Mouse (Mus musculus) MEL (cell line): ENCODE measurements around the gene Slc5a7. TPM values are rescaled to one million over a fixed set of nuclear protein-coding genes. Genes with fewer than 3 reads are reported as not detected.

Experiments
- DNase-seq: peaks from one replicate; pipeline ENCODE4 v3.0.0; 2011; ENCODE audit warnings: low read depth, low spot score
- H3K27ac ChIP-seq: 2 replicates; pipeline ENCODE4 v1.5.1; 2012; ENCODE audit warnings: low read depth, mild to moderate bottlenecking, control low read depth, low read length, moderate library complexity; ENCODE audit not compliant: control insufficient read depth
- H3K27me3 ChIP-seq, 2 experiments: fragments of 150-350 bp in 1 of 2; sonication (generic) in 1 of 2; 2 replicates each; pipeline ENCODE4 v1.6.1; 2012; ENCODE audit warnings: low read length in 2 of 2, mild to moderate bottlenecking in 2 of 2, improper control_type of control experiment in 1 of 2, moderate library complexity in 1 of 2; ENCODE audit not compliant: insufficient read depth in 2 of 2, control insufficient read depth in 1 of 2
- H3K36me3 ChIP-seq, 2 experiments: 2 replicates each; pipeline ENCODE4 v1.6.1; 2012 to 2014; ENCODE audit warnings: low read length in 2 of 2, improper control_type of control experiment in 1 of 2, inconsistent platforms in 1 of 2, mild to moderate bottlenecking in 1 of 2; ENCODE audit not compliant: insufficient read depth in 2 of 2, control insufficient read depth in 1 of 2
- H3K4me1 ChIP-seq, 2 experiments: fragments of 150-350 bp in 1 of 2; sonication (generic) in 1 of 2; 2 replicates each; pipeline ENCODE4 v1.6.1; 2012; ENCODE audit warnings: low read length in 2 of 2, improper control_type of control experiment in 1 of 2, mild to moderate bottlenecking in 1 of 2; ENCODE audit not compliant: insufficient read depth in 2 of 2, control insufficient read depth in 1 of 2
- H3K4me3 ChIP-seq, 2 experiments: fragments of 150-350 bp in 1 of 2; sonication (generic) in 1 of 2; 2 replicates each; pipeline ENCODE4 v1.5.1; 2012; ENCODE audit warnings: low read depth in 2 of 2, low read length in 2 of 2, mild to moderate bottlenecking in 2 of 2, moderate library complexity in 2 of 2, control low read depth in 1 of 2, improper control_type of control experiment in 1 of 2; ENCODE audit not compliant: control insufficient read depth in 1 of 2, insufficient read depth in 1 of 2
- H3K79me2 ChIP-seq: 2 replicates; pipeline ENCODE4 v1.6.1; 2012; ENCODE audit warnings: mild to moderate bottlenecking, low read length, moderate library complexity; ENCODE audit not compliant: control insufficient read depth, poor library complexity, insufficient read depth
- H3K9ac ChIP-seq: 2 replicates; pipeline ENCODE4 v1.6.1; 2012; ENCODE audit warnings: low read depth, mild to moderate bottlenecking, control low read depth, low read length, moderate library complexity; ENCODE audit not compliant: control insufficient read depth, poor library complexity, severe bottlenecking
- H3K9me3 ChIP-seq: fragments of 150-350 bp; sonication (generic); replicated peaks from 2 replicates; pipeline ENCODE4 v1.6.1; 2012; ENCODE audit warnings: mild to moderate bottlenecking, low read length, improper control_type of control experiment, moderate library complexity; ENCODE audit not compliant: insufficient read depth
- CHD2 ChIP-seq: IDR thresholded peaks from 2 replicates; pipeline ENCODE4 v1.6.1; 2011; ENCODE audit warnings: low read length, improper control_type of control experiment
- CTCF ChIP-seq, 3 experiments: IDR thresholded peaks in 2 of 3; conservative IDR thresholded peaks in 1 of 3; 2 replicates each; pipeline ENCODE4 v1.5.1; 2011 to 2012; ENCODE audit warnings: low read length in 3 of 3, low read depth in 2 of 3, mild to moderate bottlenecking in 2 of 3, improper control_type of control experiment in 1 of 3, inconsistent platforms in 1 of 3, mixed read lengths in 1 of 3, moderate library complexity in 1 of 3; ENCODE audit not compliant: control insufficient read depth in 1 of 3, insufficient read depth in 1 of 3, poor library complexity in 1 of 3, severe bottlenecking in 1 of 3
- ELF1 ChIP-seq: IDR thresholded peaks from 2 replicates; pipeline ENCODE4 v1.6.1; 2014; ENCODE audit warnings: low read depth, mild to moderate bottlenecking, inconsistent platforms, low read length, improper control_type of control experiment, moderate library complexity
- EP300 ChIP-seq, 2 experiments: IDR thresholded peaks; 2 replicates each; pipeline ENCODE4 v1.6.1; 2011; ENCODE audit warnings: improper control_type of control experiment in 2 of 2, low read length in 2 of 2, low read depth in 1 of 2, mild to moderate bottlenecking in 1 of 2
- ETS1 ChIP-seq: IDR thresholded peaks from 2 replicates; pipeline ENCODE4 v1.6.1; 2012; ENCODE audit warnings: low read depth, mild to moderate bottlenecking, inconsistent platforms, low read length, improper control_type of control experiment, moderate library complexity
- GATA1 ChIP-seq: IDR thresholded peaks from 2 replicates; pipeline ENCODE4 v1.6.1; 2011; ENCODE audit warnings: low read depth, low read length, improper control_type of control experiment
- HCFC1 ChIP-seq: IDR thresholded peaks from 2 replicates; pipeline ENCODE4 v1.6.1; 2012; ENCODE audit warnings: low read depth, mild to moderate bottlenecking, inconsistent platforms, low read length, improper control_type of control experiment, moderate library complexity
- MAFK ChIP-seq: IDR thresholded peaks from 2 replicates; pipeline ENCODE4 v1.6.1; 2011; ENCODE audit warnings: low read depth, mild to moderate bottlenecking, low read length, improper control_type of control experiment, borderline replicate concordance
- NELFE ChIP-seq: IDR thresholded peaks from 2 replicates; pipeline ENCODE4 v1.6.1; 2011; ENCODE audit warnings: low read depth, low read length, improper control_type of control experiment
- NRF1 ChIP-seq: IDR thresholded peaks from 2 replicates; pipeline ENCODE4 v1.6.1; 2014; ENCODE audit warnings: low read depth, mild to moderate bottlenecking, inconsistent platforms, low read length, improper control_type of control experiment, moderate library complexity; ENCODE audit not compliant: poor library complexity, insufficient read depth, severe bottlenecking
- POLR2A ChIP-seq, 2 experiments: IDR thresholded peaks; 2 replicates each; pipeline ENCODE4 v1.6.1; 2011 to 2012; ENCODE audit warnings: low read length in 2 of 2, mild to moderate bottlenecking in 2 of 2, control low read depth in 1 of 2, improper control_type of control experiment in 1 of 2, low read depth in 1 of 2, moderate library complexity in 1 of 2; ENCODE audit not compliant: control insufficient read depth in 1 of 2, insufficient read depth in 1 of 2, poor library complexity in 1 of 2
- POLR2AphosphoS2 ChIP-seq: IDR thresholded peaks from 2 replicates; pipeline ENCODE4 v1.6.1; 2011; ENCODE audit warnings: low read length, improper control_type of control experiment
- POLR2AphosphoS5 ChIP-seq: IDR thresholded peaks from 2 replicates; pipeline ENCODE4 v1.6.1; 2012; ENCODE audit warnings: low read depth, borderline replicate concordance, mild to moderate bottlenecking, inconsistent platforms, low read length, moderate library complexity, mixed read lengths
- RCOR1 ChIP-seq: IDR thresholded peaks from 2 replicates; pipeline ENCODE4 v1.6.1; 2012; ENCODE audit warnings: low read depth, mild to moderate bottlenecking, inconsistent platforms, low read length, improper control_type of control experiment
- TCF12 ChIP-seq: IDR thresholded peaks from 2 replicates; pipeline ENCODE4 v1.6.1; 2014; ENCODE audit warnings: low read depth, mild to moderate bottlenecking, inconsistent platforms, low read length, improper control_type of control experiment, moderate library complexity
- polyA plus RNA-seq, 2 experiments: library from polyadenylated mRNA; stranded (reverse) in 1 of 2; unstranded in 1 of 2; fragments of >175 nt in 1 of 2; fragments of >200 nt in 1 of 2; gene quantifications; 2 replicates each; pipeline versions ENCODE4 v1.2.1 to v1.2.4; 2012; ENCODE audit warnings: low replicate concordance in 2 of 2, low read depth in 1 of 2; ENCODE audit not compliant: insufficient read length in 2 of 2, insufficient read depth in 1 of 2, missing spikeins in 1 of 2
- total RNA-seq: library from RNA; depleted of rRNA; stranded (reverse); fragments of 300-350 nt; gene quantifications from 2 replicates; pipeline ENCODE4 v1.2.3, GENCODE M21; 2012

Gene Slc5a7
- total and polyA plus RNA-seq, 3 experiments: not detected

DNA sequence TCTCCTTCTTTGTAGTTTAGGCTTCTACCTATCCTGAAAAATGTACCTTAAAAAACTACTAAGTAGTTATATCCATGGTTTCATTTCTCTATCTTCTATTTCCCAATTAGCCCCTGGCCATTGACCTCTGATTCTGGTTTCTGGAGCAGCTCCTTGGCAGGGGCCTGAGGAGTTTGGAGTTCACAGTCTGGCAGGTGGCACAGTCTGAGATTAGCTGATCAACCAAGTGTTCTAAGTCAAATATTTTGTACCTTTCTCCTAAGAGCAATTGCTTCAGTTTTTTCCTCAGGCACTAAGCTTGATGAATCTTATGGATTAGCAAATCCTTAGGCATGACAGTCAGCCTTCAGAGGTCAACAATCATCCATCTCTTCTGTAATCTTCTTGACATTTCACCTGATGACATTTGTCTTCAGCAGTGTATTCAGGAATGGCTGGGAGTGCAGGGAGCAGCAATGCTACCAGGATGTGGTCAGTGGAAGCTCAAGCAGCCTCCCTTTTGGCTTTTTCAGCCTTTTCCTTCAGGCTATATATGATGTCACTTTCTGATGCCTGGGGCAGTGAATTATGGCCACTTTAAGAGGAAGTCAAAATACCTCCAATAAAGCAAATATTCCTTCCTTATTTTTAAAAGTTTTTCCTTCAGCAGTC is 55.1 kb downstream of the Slc5a7 start:
- Histone ChIP-seq H3K27me3 (no peaks in the 10 kb centered on the region), H3K79me2 (no peaks in the 10 kb centered on the region), H3K4me1 (no peaks in the 10 kb centered on the region), H3K27ac (no peak overlapping the region), H3K9me3 (no peaks in the 10 kb centered on the region), H3K36me3 (no peaks in the 10 kb centered on the region), H3K4me3 (no peak overlapping the region), H3K9ac (no peak overlapping the region)
- TF ChIP-seq POLR2AphosphoS5: no peak
- TF ChIP-seq POLR2AphosphoS2: no peak
- no peak for TF ChIP-seq CTCF (IDR thresholded peaks at IDR 0.05 in 2 of 3, conservative IDR thresholded peaks at IDR 0.05 in 1 of 3; ENCODE audit: control insufficient read depth in 1 of 3, insufficient read depth in 1 of 3, low read depth in 2 of 3, low read length in 3 of 3, poor library complexity in 1 of 3, severe bottlenecking in 1 of 3)
- no peak for TF ChIP-seq MAFK
- TF ChIP-seq HCFC1: no peak
- no peak for DNase-seq

DNA sequence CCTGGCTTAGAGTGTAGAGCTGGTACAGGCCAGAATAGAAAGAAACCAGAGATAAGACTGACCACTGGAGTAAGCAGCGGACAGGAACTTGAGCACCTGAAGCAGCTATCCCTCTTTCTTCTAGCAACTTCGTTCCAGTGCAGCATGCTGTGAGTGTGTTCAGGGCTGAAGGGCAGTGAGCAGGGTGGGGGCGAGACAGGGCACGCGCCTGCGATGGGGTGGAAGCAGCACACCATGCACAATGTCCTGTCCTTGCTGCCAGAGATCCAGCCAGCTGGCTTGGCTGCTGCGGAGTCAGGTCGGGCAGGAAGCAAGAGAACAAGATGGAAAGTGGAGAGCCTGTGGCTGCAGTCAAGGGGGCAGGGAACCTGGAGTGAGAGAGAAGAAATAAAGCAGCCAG is 59.4 kb downstream of the Slc5a7 start:
- Histone ChIP-seq H3K27me3 (no peaks in the 10 kb centered on the region), H3K79me2 (no peaks in the 10 kb centered on the region), H3K4me3 (no peak overlapping the region), H3K36me3 (no peaks in the 10 kb centered on the region), H3K9ac (no peak overlapping the region), H3K9me3 (no peaks in the 10 kb centered on the region), H3K4me1 (no peaks in the 10 kb centered on the region), H3K27ac (no peak overlapping the region)
- TF ChIP-seq EP300 (IDR thresholded peaks at IDR 0.05; ENCODE audit: low read depth in 1 of 2, low read length in 2 of 2): no peak
- no peak for TF ChIP-seq ETS1
- no peak for TF ChIP-seq GATA1
- no peak for TF ChIP-seq POLR2A (IDR thresholded peaks at IDR 0.05; ENCODE audit: control insufficient read depth in 1 of 2, insufficient read depth in 1 of 2, low read depth in 1 of 2, low read length in 2 of 2, poor library complexity in 1 of 2)
- TF ChIP-seq ELF1: no peak
- TF ChIP-seq CHD2: no peak
- TF ChIP-seq NRF1: no peak
- no peak for TF ChIP-seq RCOR1
- TF ChIP-seq POLR2AphosphoS5: no peak
- no peak for TF ChIP-seq NELFE
- no peak for TF ChIP-seq TCF12
- no peak for DNase-seq
